Mouse (Mus musculus): Measurements from ENCODE around the gene Brd4. TPM values are rescaled to one million over a fixed set of nuclear protein-coding genes. Genes with fewer than 3 reads are reported as not detected.

Gene Brd4
- total RNA-seq, 4 experiments from 2014 or later = 95.4 to 135 (median 109) TPM

DNA sequence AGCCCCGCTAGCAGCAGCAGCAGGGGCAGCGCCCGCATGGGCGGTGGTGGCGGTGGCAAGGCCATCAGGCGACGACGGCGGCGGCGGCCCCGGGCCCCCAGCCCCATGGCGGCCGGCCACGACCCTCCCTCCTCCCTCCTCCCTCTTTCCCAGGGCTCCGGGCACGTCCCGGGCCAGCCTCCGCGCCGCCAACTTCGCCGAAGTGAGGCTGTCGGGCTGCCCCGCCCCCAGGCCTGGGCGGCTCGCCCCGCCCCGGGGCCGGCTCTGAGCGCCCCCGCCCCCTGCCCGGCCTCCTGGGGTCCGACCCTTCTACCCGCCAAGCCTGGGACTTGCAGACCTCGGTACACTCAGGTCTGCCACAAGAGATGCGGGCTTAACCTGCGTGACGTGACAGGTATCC lies 117.8 kb downstream of the Brd4 start, which contains the start of gene Notch3:
Notch3 (minus strand) TSS at position 166 of the 400 bp plus-strand sequence.
- DNase-seq = no peak

DNA sequence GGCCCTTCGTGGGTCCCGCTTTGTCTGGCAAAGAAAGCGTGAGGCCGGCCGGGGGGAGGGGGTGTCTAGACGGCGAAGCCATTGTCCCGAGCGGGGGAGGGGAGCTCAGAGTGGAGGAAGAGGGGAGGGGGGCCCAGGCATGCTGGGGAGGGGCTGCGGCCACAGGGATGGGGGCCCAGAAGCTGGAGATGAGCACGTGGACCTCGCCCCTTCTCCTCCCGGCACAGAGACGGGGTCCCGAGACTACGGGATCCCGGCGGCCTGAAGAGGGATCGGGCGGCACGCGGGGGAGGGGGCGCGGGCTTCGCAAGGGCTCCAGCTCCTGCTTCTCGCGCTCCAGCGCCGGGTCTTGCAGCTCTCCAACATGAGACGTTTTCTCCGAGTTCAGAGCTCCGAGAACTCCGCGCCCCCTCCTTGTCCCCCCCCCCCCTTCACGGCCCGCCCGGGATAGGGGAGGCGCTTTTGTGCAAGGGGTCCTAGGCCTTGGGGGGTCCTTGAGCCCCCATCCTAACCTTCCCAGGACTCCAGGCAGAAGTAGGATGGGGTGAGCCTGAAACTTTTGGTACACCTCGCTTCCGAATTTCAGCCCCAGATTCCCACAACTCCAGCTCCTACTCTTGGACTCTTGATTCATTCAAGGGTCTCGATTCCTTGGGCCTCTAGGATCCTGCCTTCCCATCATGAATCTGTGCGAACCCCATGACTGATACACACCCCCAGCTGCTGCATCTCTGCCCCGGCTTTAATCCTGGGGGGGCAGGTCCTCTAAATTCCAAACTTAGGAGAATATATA lies 118.5 kb downstream of the Brd4 start:
- no peak for DNase-seq

- DNase-seq = no peak
Measured at GRCm38 (mm10) chr17:32165266-32165802, 119.2 kb downstream of the Brd4 start.

DNA sequence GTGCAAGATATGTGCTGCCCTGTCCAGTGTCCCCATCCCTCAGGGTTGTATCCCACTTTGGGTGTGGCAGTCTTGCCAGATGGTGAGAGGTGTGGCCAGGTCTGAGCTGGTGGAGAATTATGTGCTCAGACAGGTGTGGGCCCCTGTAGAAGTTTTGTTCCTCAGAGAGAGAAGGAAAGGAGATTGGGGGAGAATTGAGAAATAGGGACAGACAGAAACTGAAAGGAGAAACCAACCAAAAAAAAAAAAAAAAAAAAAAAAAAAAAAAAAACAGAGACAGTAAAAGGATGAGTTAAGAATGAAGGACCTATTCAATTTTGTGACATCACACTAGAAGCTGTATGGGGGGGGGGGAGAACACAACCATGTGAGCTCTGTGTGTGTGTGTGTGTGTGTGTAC lies 119.7 kb downstream of the Brd4 start:
- no peak for DNase-seq

GRCm38 (mm10) chr17:32163910-32164650 lies 120.4 kb downstream of the Brd4 start:
- DNase-seq = no peak

DNA sequence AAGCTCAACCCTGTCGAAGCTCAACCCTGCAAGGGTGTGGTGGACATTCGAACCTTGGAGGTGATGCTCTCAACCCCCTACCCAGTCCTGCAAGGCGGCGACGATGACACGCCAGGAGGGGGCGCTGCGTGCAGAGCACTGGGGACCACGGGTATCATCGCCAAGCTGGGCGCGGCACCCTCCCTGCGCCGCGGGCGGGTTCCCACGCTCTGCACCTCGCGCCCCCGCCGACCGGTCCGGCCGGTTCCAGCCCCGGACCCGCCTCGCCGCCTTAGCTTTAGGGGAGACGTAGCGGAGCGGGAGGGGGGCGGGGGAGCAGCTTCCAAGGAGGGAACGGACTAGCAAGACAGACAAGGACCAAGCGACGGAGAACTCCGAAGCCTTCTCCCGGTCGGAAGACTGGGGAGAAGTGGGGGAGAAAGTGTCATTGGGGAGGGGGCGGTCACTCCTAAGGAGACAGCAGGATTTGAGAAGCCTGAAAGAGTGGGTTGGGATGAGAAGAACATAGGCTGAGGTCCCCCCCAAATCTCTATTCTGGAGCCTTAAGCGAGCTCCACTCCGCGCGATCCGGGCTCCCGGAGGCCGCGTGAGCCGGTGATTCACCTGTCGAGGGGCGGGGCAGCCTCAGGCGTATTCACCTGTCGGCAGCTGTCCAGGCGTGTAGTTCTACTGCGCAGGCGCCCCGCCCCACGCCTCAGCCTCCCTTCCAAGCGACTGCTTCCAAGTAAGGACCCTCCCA lies 122.2 kb downstream of the Brd4 start:
- no peak for DNase-seq

- no peak for DNase-seq
Measured at GRCm38 (mm10) chr17:32160882-32161281, 123.6 kb downstream of the Brd4 start.

- DNase-seq = no peak
Measured at GRCm38 (mm10) chr17:32158841-32159240, 125.7 kb downstream of the Brd4 start.

DNA sequence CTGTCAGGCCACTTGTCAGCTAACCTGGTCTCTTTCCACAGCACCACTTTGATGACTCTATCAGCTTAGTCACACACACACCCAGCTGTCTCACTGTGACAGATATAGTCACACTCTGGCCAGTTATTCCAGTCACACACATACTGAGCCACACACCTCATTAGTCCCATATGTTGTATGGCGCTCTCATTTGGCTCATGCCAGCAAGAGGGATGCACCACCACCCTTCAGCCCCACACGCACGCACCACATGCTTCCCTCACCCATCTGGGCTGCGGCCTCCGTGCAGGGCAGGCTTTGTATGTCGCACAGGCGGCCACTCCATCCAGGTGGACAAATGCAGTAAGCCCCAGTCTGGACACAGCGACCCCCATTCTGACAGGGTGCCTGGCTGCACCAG lies 137.8 kb downstream of the Brd4 start:
- no peak for DNase-seq

Other genes with a start within 250 kb of the Brd4 start
- 10 to 100 TPM; 17.5 to 46.9 (median 36.8) TPM for gene Rrp1b, start 248.6 kb downstream of the Brd4 start, total RNA-seq (2022)
- gene Hsf2bp, start 248.4 kb downstream of the Brd4 start, total RNA-seq (2022) = 1 to 10 TPM; 1.1 to 2.2 (median 1.4) TPM
- 10 to 100 TPM in 1 of 4 experiments, 1 to 10 TPM in 3; 5.7 to 10.7 (median 7.3) TPM for gene Notch3, start 117.9 kb downstream of the Brd4 start, total RNA-seq (2022)
- under 1 TPM; 0.13 to 0.43 (median 0.31) TPM for gene Ephx3, start 95.2 kb downstream of the Brd4 start, total RNA-seq (2022)
- gene Akap8, start 36.5 kb upstream of the Brd4 start, total RNA-seq (2022) = 100 to 1,000 TPM in 2 of 4 experiments, 10 to 100 TPM in 2; 60.5 to 149 (median 103) TPM
- 100 to 1,000 TPM; 105 to 275 (median 189) TPM for gene Akap8l, start 65.9 kb upstream of the Brd4 start, total RNA-seq (2022)
- gene Wiz, start 104.7 kb upstream of the Brd4 start, total RNA-seq (2022) = 10 to 100 TPM; 45.4 to 81.3 (median 58.8) TPM
- 1 to 10 TPM; 2.2 to 4.0 (median 2.5) TPM for gene Rasal3, start 118.9 kb upstream of the Brd4 start, total RNA-seq (2022)
- gene Pglyrp2, start 139.4 kb upstream of the Brd4 start, total RNA-seq (2022) = under 1 TPM; 0.11 to 0.62 (median 0.34) TPM
- not detected for gene Cyp4f39, start 168.0 kb upstream of the Brd4 start, total RNA-seq (2022)
- 10 to 100 TPM; 11.1 to 32.1 (median 21.6) TPM for gene Cyp4f17, start 221.3 kb upstream of the Brd4 start, total RNA-seq (2022)